Mouse (Mus musculus): ENCODE data around the gene Mrps21. TPM values are rescaled to one million over a fixed set of nuclear protein-coding genes. Genes with fewer than 3 reads are reported as not detected.
A peak's percentile ranks its signal among the peaks of the same experiment; 100 is the strongest.
"Not testable (repeated sequence)": the region's sequence is repeated elsewhere in the genome, so short reads cannot be mapped to it uniquely, and the experiment has no call there.

Gene Mrps21
- polyA plus RNA-seq, 1 experiment = 250 TPM

- no peak for TF ChIP-seq CTCF (IDR thresholded peaks at IDR 0.05; ENCODE audit: extremely low read depth, insufficient read depth, low read length)
- no peak for TF ChIP-seq POLR2A (IDR thresholded peaks at IDR 0.05; ENCODE audit: extremely low read depth, insufficient read depth, low read length)
- H3K27ac ChIP-seq (ENCODE audit: insufficient read depth, low read length) = peak overlapping the region; percentile 87
These were observed 32.6 kb upstream of the Mrps21 start for GRCm38 (mm10) chr3:95903753-95904502.

GRCm38 (mm10) chr3:95902643-95903042, 31.3 kb upstream of the Mrps21 start:
- Histone ChIP-seq H3K4me1 (ENCODE audit: control insufficient read depth, insufficient read depth, low read length) (no peaks in the 10 kb centered on the region), H3K27ac (ENCODE audit: insufficient read depth, low read length) (peak overlapping the region; percentile 3; the same call in 1 of the 2 replicates), H3K4me3 (ENCODE audit: insufficient read depth, low read length) (no peak overlapping the region)
- TF ChIP-seq POLR2A (IDR thresholded peaks at IDR 0.05; ENCODE audit: extremely low read depth, insufficient read depth, low read length) (no peak), CTCF (IDR thresholded peaks at IDR 0.05; ENCODE audit: extremely low read depth, insufficient read depth, low read length) (no peak)

More at GRCm38 (mm10) chr3:95903753-95904502, 32.6 kb upstream of the Mrps21 start:
- H3K4me1 ChIP-seq (ENCODE audit: control insufficient read depth, insufficient read depth, low read length) = no peaks in the 10 kb centered on the region
- H3K4me3 ChIP-seq (ENCODE audit: insufficient read depth, low read length) = peak overlapping the region; percentile 15

- Histone ChIP-seq H3K27ac (ENCODE audit: insufficient read depth, low read length) (peak overlapping the region; percentile 3; the same call in 1 of the 2 replicates), H3K4me3 (ENCODE audit: insufficient read depth, low read length) (no peak overlapping the region), H3K4me1 (ENCODE audit: control insufficient read depth, insufficient read depth, low read length) (no peaks in the 10 kb centered on the region)
- TF ChIP-seq POLR2A (IDR thresholded peaks at IDR 0.05; ENCODE audit: extremely low read depth, insufficient read depth, low read length) = no peak
- TF ChIP-seq CTCF (IDR thresholded peaks at IDR 0.05; ENCODE audit: extremely low read depth, insufficient read depth, low read length) = no peak
These were observed 31.0 kb upstream of the Mrps21 start for GRCm38 (mm10) chr3:95902373-95902625.

GRCm38 (mm10) chr3:95901616-95902372, 30.5 kb upstream of the Mrps21 start:
- TF ChIP-seq CTCF (IDR thresholded peaks at IDR 0.05; ENCODE audit: extremely low read depth, insufficient read depth, low read length) = no peak
- no peak for TF ChIP-seq POLR2A (IDR thresholded peaks at IDR 0.05; ENCODE audit: extremely low read depth, insufficient read depth, low read length)
- no peaks in the 10 kb centered on the region for H3K4me1 ChIP-seq (ENCODE audit: control insufficient read depth, insufficient read depth, low read length)
- H3K4me3 ChIP-seq (ENCODE audit: insufficient read depth, low read length) = no peak overlapping the region
- 0 out of 2 replicates have a peak overlapping the region, but pooled peaks have one; percentile 3 for H3K27ac ChIP-seq (ENCODE audit: insufficient read depth, low read length)

DNA sequence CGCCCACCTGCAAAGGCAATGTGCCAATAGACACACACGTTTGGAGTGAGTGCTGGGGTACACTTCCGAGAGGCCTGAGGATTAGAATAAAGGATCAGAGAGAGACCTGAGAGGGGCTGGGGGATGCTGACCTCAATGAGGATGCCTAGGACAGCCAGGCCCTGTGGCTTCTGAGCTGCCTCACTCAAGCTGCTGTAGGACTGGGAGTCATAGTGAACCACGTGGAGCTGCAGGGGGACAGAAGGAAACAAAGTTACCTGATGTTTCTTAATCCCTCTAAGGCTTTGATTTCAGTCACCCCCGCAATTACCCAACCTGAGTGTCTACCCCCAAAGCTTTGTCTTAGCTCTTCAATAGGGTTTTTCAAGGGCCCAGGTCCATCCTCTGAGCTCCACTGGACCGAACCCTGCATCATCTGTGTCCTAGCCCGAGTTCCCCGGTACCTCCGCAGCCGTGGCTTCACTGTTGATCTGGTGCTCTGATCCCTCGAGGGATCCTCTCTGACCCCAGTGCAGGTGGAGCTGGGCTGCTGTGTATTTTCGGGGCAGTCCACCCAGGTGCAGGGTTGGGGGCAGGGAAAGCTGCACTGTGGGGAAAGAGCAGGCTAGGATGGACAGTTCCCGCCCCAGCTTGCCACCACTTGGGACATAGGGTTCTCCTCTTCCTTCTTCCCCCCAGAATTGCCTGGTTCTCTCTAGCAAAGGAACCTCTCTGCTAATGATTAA, 28.6 kb upstream of the Mrps21 start:
- Histone ChIP-seq H3K4me1 (ENCODE audit: control insufficient read depth, insufficient read depth, low read length) (no peaks in the 10 kb centered on the region), H3K4me3 (ENCODE audit: insufficient read depth, low read length) (no peak overlapping the region), H3K27ac (ENCODE audit: insufficient read depth, low read length) (no peak overlapping the region)
- TF ChIP-seq CTCF (IDR thresholded peaks at IDR 0.05; ENCODE audit: extremely low read depth, insufficient read depth, low read length) (no peak), POLR2A (IDR thresholded peaks at IDR 0.05; ENCODE audit: extremely low read depth, insufficient read depth, low read length) (no peak)

DNA sequence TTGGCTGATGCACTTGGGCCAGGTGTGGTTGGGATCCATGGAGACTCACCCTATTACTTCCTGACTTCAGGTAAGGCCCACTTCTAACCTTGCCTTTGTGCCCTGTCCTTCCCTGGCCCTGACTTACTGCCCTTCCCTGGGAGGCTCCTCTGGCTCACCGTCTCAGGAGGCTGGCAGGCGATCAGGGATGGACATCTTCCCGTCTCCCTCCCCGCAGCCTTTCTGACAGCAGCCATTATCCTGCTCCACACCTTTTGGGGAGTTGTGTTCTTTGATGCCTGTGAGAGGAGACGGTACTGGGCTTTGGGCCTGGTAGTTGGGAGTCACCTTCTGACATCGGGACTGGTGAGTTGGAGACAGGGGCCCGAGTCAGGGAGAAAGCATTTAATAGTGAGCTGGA, 24.2 kb upstream of the Mrps21 start:
- H3K27ac ChIP-seq (ENCODE audit: insufficient read depth, low read length); H3K4me1 ChIP-seq (ENCODE audit: control insufficient read depth, insufficient read depth, low read length): not testable (repeated sequence)
- H3K4me3 ChIP-seq (ENCODE audit: insufficient read depth, low read length) = peak overlapping the region; percentile 96; the same call in 1 of the 2 replicates

DNA sequence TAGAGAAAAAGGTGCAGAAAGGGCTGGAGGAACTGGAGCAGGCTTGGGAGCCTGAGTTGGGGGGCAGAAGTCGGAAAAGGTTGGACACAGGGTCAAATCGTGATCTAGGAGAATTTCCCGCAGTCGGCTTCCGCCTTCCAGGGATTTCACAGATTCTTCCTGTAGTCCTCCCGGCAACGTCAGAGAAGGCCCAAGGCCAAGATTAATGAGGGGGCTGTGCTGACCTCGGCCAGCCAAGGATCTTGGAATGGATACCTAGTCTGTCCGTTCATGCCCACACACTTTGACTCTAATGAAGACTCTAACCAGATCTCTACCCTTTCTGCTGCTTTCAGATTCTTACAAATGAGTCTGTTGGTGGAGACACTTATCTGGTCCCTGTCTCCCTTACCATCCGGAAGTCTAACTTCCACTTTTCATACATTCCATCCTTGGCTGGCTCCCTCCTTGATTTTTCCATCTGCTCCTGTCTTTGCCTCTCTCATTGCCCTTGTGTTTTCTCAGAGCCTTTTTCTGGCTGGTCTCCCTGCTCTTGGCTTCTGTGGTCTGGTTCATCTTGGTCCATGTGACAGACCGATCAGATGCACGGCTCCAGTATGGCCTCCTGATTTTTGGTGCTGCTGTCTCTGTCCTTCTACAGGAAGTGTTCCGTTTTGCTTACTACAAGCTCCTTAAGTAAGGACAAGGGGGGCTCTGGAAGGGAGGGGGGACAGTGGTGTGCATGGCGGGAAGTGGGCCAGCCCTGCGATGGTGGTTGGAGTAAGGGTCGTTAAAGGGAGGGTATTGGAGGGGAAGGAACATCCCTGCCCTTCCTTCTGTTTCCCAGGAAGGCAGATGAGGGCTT, 23.2 kb upstream of the Mrps21 start:
- Histone ChIP-seq H3K4me1 (ENCODE audit: control insufficient read depth, insufficient read depth, low read length) (0 out of 2 replicates have a peak, but pooled peaks cover 3% of the 10 kb centered on the region), H3K4me3 (ENCODE audit: insufficient read depth, low read length) (peak overlapping the region; percentile 96), H3K27ac (ENCODE audit: insufficient read depth, low read length) (peak overlapping the region; percentile 95)
- TF ChIP-seq CTCF (IDR thresholded peaks at IDR 0.05; ENCODE audit: extremely low read depth, insufficient read depth, low read length) (no peak), POLR2A (IDR thresholded peaks at IDR 0.05; ENCODE audit: extremely low read depth, insufficient read depth, low read length) (no peak)

DNA sequence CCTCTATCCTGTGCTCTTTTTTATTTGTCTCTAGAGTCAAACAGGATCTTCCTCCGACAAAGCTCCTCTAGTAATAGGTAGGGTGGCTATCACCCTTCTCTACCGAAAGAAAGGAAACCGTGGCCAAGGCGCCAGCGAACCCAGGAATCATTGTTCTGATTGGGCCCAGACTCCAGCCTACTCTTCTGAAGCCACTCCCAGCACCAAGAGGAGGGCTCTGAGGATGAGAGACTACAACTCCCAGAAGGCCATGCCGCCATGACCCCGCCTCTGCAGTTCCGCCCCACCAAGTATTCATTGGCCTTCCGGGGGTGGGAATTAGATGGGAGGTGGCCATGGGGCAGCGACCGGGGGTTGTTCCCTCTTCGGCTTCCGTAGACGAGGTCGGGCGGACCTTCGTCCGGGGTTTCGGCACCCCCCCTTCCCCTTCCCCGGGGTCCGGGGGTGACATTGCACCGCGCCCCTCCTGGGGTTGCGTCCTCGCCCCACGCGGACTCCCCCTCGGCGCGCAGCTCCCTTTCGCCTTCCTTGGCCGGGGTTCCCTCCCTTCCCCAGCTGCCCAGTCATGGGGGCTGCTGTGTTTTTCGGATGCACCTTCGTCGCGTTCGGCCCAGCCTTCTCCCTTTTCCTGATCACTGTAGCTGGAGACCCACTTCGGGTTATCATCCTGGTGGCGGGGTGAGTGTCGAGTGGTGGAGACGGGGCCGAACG, 22.4 kb upstream of the Mrps21 start, which contains the start of gene Aph1a:
Gene Aph1a (plus strand): TSS at position 364 of the 711 bp plus-strand sequence.
- Histone ChIP-seq H3K4me3 (ENCODE audit: insufficient read depth, low read length) (peak within 1 kb of the TSS; percentile 96), H3K27ac (ENCODE audit: insufficient read depth, low read length) (peak within 1 kb of the TSS; percentile 95)
- TF ChIP-seq POLR2A (IDR thresholded peaks at IDR 0.05; ENCODE audit: extremely low read depth, insufficient read depth, low read length) = peak; percentile 78
- not testable (repeated sequence) for H3K4me1 ChIP-seq (ENCODE audit: control insufficient read depth, insufficient read depth, low read length)
